Mouse (Mus musculus) hindbrain, embryonic 14.5 days (tissue): ENCODE measurements around the gene Nhlh2. TPM values are rescaled to one million over a fixed set of nuclear protein-coding genes. Genes with fewer than 3 reads are reported as not detected.

Source experiments
- polyA plus RNA-seq: library from polyadenylated mRNA; unstranded; fragments of >200 nt; fragmentation: Nextera tagmentation; extraction: Ambion mirVana; gene quantifications from 2 replicates; pipeline ENCODE4 v1.2.1, GENCODE M21; 2014

Nhlh2 gene
- polyA plus RNA-seq, 1 experiment from 2014 or later, result 27.2 TPM

Other genes with a start within 250 kb of the Nhlh2 start
- 0.08 and 0.12 TPM in 2 replicates for gene Mab21l3, start 161.1 kb upstream of the Nhlh2 start, polyA plus RNA-seq
- gene Slc22a15, start 85.6 kb upstream of the Nhlh2 start, polyA plus RNA-seq, result 6.1 and 6.4 TPM in 2 replicates
- gene Casq2, start 76.3 kb downstream of the Nhlh2 start, polyA plus RNA-seq, result 0.16 and 0.32 TPM in 2 replicates
- gene Vangl1, start 194.6 kb downstream of the Nhlh2 start, polyA plus RNA-seq, result 9.0 and 11.6 TPM in 2 replicates